Mouse (Mus musculus): Measurements from ENCODE around the gene Eif4e2.

DNA sequence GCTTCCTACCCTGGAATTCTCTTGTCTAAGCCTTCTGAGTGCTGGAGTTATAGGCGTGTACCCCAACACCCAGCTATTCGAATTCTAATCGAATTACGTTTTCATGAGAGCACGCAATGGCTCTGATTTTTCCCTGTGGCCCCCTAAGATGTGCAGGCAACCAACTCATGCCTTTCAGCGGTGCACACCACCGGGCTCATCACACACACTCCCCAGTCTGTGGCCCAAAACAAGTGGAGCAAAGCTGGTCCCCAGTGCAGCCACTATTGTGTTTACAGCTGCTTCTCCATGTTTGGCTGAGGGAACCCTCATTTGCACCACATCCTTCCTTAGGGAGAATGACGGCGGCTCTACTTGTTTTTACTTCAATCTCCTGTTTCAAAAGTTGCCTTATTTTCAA, 49.5 kb downstream of the Eif4e2 start:
- TF ChIP-seq POLR2A (IDR thresholded peaks at IDR 0.05; ENCODE audit: borderline replicate concordance, control insufficient read depth, low read depth, low read length) (no peak), CTCF (IDR thresholded peaks at IDR 0.05; ENCODE audit: control insufficient read depth, insufficient read depth, low read length) (no peak)

Data from bone marrow, adult 2 months (tissue).